Mouse (Mus musculus): ENCODE data around the gene Ksr1.
A peak's percentile ranks its signal among the peaks of the same experiment; 100 is the strongest.

DNA sequence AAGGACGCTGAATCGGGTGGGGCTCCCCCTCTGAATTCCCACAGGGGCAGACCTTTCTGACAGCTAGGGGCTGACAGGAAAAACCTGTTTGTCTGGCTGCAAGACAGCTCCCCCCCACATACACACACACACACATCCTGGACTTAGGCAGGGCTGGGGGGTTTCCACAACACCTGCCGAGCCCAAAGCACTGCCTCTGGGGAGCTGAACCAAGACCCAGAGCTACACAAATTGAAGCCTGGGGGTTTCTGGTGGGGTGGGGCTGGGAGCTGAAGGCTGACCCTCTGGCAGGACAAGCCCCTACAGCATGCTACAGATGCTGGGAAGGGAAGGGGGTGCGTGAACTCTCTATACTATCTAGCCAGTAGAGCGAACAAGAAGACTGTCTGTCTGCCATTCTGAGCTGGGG, 42.7 kb downstream of the Ksr1 start:
- 0 out of 2 replicates have a peak, but pooled peaks have one; percentile 37 for TF ChIP-seq E2F4 (IDR thresholded peaks at IDR 0.05; ENCODE audit: insufficient replicate concordance, low read depth, low read length)
- peak; percentile 94 for TF ChIP-seq IRF4 (IDR thresholded peaks at IDR 0.05; ENCODE audit: low read depth, low read length)
- TF ChIP-seq ZMIZ1 (IDR thresholded peaks at IDR 0.05; ENCODE audit: low read depth, low read length), result peak; percentile 86
- TF ChIP-seq EP300 (IDR thresholded peaks at IDR 0.05; ENCODE audit: low read length), result peak; percentile 98
